Mouse (Mus musculus): ENCODE measurements at regions not wholly inside any gene's neighbourhood (a gene's known extent, or its start where the extent isn't known, plus 50 kb on each side); places are given as distances from the start of the nearest gene placed in this dataset.

- DNase-seq: no peak
Observed at GRCm38 (mm10) chr6:68631787-68632186, 1096.2 kb upstream of the Tacstd2 start.

- no peak for DNase-seq
Observed at GRCm38 (mm10) chr6:68606033-68606432, 1070.4 kb upstream of the Tacstd2 start.
